Mouse (Mus musculus): ENCODE results near the gene Olfr536. TPM values are rescaled to one million over a fixed set of nuclear protein-coding genes. Genes with fewer than 3 reads are reported as not detected.
"Not testable (repeated sequence)": the region's sequence is repeated elsewhere in the genome, so short reads cannot be mapped to it uniquely, and the experiment has no call there.

Olfr536 gene
- not detected in 2 replicates for total RNA-seq (2017)

GRCm38 (mm10) chr7:140507346-140508021 is at the start of gene Olfr536:
Gene Olfr536 (minus strand): TSS chr7:140507396.
- ATAC-seq (replicated peaks in 1 of 2; ENCODE audit: insufficient read depth in 1 of 2, low FRiP score in 2 of 2, low TSS enrichment in 1 of 2, low read depth in 1 of 2, poor library complexity in 2 of 2, severe bottlenecking in 2 of 2), result not testable (repeated sequence)

- ATAC-seq (replicated peaks in 1 of 2; ENCODE audit: insufficient read depth in 1 of 2, low FRiP score in 2 of 2, low TSS enrichment in 1 of 2, low read depth in 1 of 2, poor library complexity in 2 of 2, severe bottlenecking in 2 of 2), result no peak
Measured at GRCm38 (mm10) chr7:140539746-140540145, 32.5 kb upstream of the Olfr536 start.

GRCm38 (mm10) chr7:140494702-140495101 is 12.5 kb downstream of the Olfr536 start:
- no peak for ATAC-seq (replicated peaks in 1 of 2; ENCODE audit: insufficient read depth in 1 of 2, low FRiP score in 2 of 2, low TSS enrichment in 1 of 2, low read depth in 1 of 2, poor library complexity in 2 of 2, severe bottlenecking in 2 of 2)

GRCm38 (mm10) chr7:140494231-140494630 is 13.0 kb downstream of the Olfr536 start:
- no peak for ATAC-seq (replicated peaks in 1 of 2; ENCODE audit: insufficient read depth in 1 of 2, low FRiP score in 2 of 2, low TSS enrichment in 1 of 2, low read depth in 1 of 2, poor library complexity in 2 of 2, severe bottlenecking in 2 of 2)

GRCm38 (mm10) chr7:140488981-140489380 is 18.2 kb downstream of the Olfr536 start:
- no peak for ATAC-seq (replicated peaks in 1 of 2; ENCODE audit: insufficient read depth in 1 of 2, low FRiP score in 2 of 2, low TSS enrichment in 1 of 2, low read depth in 1 of 2, poor library complexity in 2 of 2, severe bottlenecking in 2 of 2)

GRCm38 (mm10) chr7:140483916-140484315 is 23.3 kb downstream of the Olfr536 start, which contains the start of gene Olfr535:
Gene Olfr535 (plus strand): TSS chr7:140484216.
- no peak for ATAC-seq (replicated peaks in 1 of 2; ENCODE audit: insufficient read depth in 1 of 2, low FRiP score in 2 of 2, low TSS enrichment in 1 of 2, low read depth in 1 of 2, poor library complexity in 2 of 2, severe bottlenecking in 2 of 2)

- no peak for ATAC-seq (replicated peaks in 1 of 2; ENCODE audit: insufficient read depth in 1 of 2, low FRiP score in 2 of 2, low TSS enrichment in 1 of 2, low read depth in 1 of 2, poor library complexity in 2 of 2, severe bottlenecking in 2 of 2)
Measured at GRCm38 (mm10) chr7:140478733-140479132, 28.5 kb downstream of the Olfr536 start.

GRCm38 (mm10) chr7:140477886-140478285 is 29.3 kb downstream of the Olfr536 start:
- ATAC-seq (replicated peaks in 1 of 2; ENCODE audit: insufficient read depth in 1 of 2, low FRiP score in 2 of 2, low TSS enrichment in 1 of 2, low read depth in 1 of 2, poor library complexity in 2 of 2, severe bottlenecking in 2 of 2), result no peak

- not testable (repeated sequence) for ATAC-seq (replicated peaks in 1 of 2; ENCODE audit: insufficient read depth in 1 of 2, low FRiP score in 2 of 2, low TSS enrichment in 1 of 2, low read depth in 1 of 2, poor library complexity in 2 of 2, severe bottlenecking in 2 of 2)
Measured at GRCm38 (mm10) chr7:140463070-140463469, 44.1 kb downstream of the Olfr536 start, which contains the start of gene Olfr533. Gene Olfr533 (plus strand): TSS chr7:140463370.

Other genes starting within 250 kb of the Olfr536 start
- gene Olfr525, start 186.5 kb downstream of the Olfr536 start, total RNA-seq (2017), result not detected in 2 replicates
- not detected in 2 replicates for gene Olfr527, start 173.4 kb downstream of the Olfr536 start, total RNA-seq (2017)
- gene Olfr60, start 145.7 kb downstream of the Olfr536 start, total RNA-seq (2017), result not detected in 2 replicates
- gene Olfr530, start 131.1 kb downstream of the Olfr536 start, total RNA-seq (2017), result not detected in 2 replicates
- not detected in 2 replicates for gene Olfr531, start 104.5 kb downstream of the Olfr536 start, total RNA-seq (2017)
- not detected in 2 replicates for gene Olfr532, start 85.8 kb downstream of the Olfr536 start, total RNA-seq (2017)
- not detected in 2 replicates for gene Olfr533, start 44.0 kb downstream of the Olfr536 start, total RNA-seq (2017)
- not detected in 2 replicates for gene Olfr535, start 23.2 kb downstream of the Olfr536 start, total RNA-seq (2017)
- gene Olfr538, start 60.5 kb upstream of the Olfr536 start, total RNA-seq (2017), result not detected in 2 replicates
- gene Olfr46, start 93.9 kb upstream of the Olfr536 start, total RNA-seq (2017), result not detected in 2 replicates
- gene Olfr61, start 121.6 kb upstream of the Olfr536 start, total RNA-seq (2017), result not detected in 2 replicates
- not detected in 2 replicates for gene Olfr53, start 139.1 kb upstream of the Olfr536 start, total RNA-seq (2017)
- not detected in 2 replicates for gene Olfr539, start 152.5 kb upstream of the Olfr536 start, total RNA-seq (2017)
- not detected in 2 replicates for gene Olfr45, start 174.6 kb upstream of the Olfr536 start, total RNA-seq (2017)
- gene Olfr541, start 189.9 kb upstream of the Olfr536 start, total RNA-seq (2017), result not detected in 2 replicates